Mouse (Mus musculus) heart, postnatal 0 days (tissue): ENCODE data around the gene Kcnn4.

Experiments
- CTCF ChIP-seq: IDR thresholded peaks from 2 replicates; pipeline ENCODE4 v1.5.1; 2016; ENCODE audit warnings: antibody characterized with exemption, control low read depth, low read depth
- EP300 ChIP-seq: IDR thresholded peaks from 2 replicates; pipeline ENCODE4 v1.6.1; 2016; ENCODE audit warnings: antibody characterized with exemption, low read depth

DNA sequence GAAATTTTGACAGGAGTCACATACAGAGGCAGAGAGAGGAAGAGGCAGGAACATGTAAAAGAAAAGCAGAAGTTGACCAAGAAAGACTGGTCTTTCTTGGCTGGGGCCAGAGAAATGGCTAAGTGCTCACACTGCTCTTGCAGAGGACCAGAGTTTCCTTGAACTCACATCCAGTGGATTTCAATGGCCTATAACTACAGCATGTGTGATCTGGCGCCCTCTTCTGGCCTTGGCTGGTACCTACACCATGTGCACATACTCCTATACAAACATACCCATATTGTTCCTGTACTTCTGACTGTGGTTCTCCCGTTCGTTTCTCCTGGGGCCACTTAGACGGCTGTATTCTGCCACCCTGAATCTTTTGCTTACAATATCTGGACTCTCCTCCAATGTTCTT is 9.1 kb upstream of the Kcnn4 start:
- TF ChIP-seq EP300 (no peak), CTCF (no peak)
